Mouse (Mus musculus) heart, adult 2 months (tissue): ENCODE measurements around the gene Pgm5. TPM values are rescaled to one million over a fixed set of nuclear protein-coding genes. Genes with fewer than 3 reads are reported as not detected.

ENCODE experiments used
- DNase-seq, 2 experiments: peaks; one replicate each; pipeline ENCODE4 v3.0.0; 2021
- H3K27ac ChIP-seq: fragments of 200-600 bp; 2 replicates; pipeline ENCODE4 v1.8.1; 2022
- H3K27me3 ChIP-seq: fragments of 200-500 bp; 2 replicates; pipeline ENCODE4 v1.6.1; 2012; ENCODE audit warnings: mild to moderate bottlenecking, low read length, inconsistent platforms, mixed read lengths; ENCODE audit not compliant: control insufficient read depth, insufficient read depth
- H3K36me3 ChIP-seq: fragments of 200-500 bp; 2 replicates; pipeline ENCODE4 v1.6.1; 2012; ENCODE audit warnings: low read length, inconsistent platforms; ENCODE audit not compliant: control insufficient read depth, insufficient read depth
- H3K4me1 ChIP-seq: fragments of 200-500 bp; 2 replicates; pipeline ENCODE4 v1.6.1; 2011; ENCODE audit warnings: low read length; ENCODE audit not compliant: control insufficient read depth, insufficient read depth
- H3K4me3 ChIP-seq: fragments of 200-600 bp; 2 replicates; pipeline ENCODE4 v1.8.1; 2022
- H3K79me2 ChIP-seq: fragments of 200-500 bp; replicated peaks from 2 replicates; pipeline ENCODE4 v1.6.1; 2012; ENCODE audit warnings: mild to moderate bottlenecking, inconsistent platforms, low read length, moderate library complexity, mixed read lengths; ENCODE audit not compliant: control insufficient read depth, insufficient read depth
- H3K9ac ChIP-seq: fragments of 200-500 bp; 2 replicates; pipeline ENCODE4 v1.6.1; 2012; ENCODE audit warnings: low read depth, mild to moderate bottlenecking, control low read depth, inconsistent platforms, low read length, mixed read lengths
- CTCF ChIP-seq: fragments of 200-600 bp; IDR thresholded peaks from 2 replicates; pipeline ENCODE4 v1.8.1; 2022; ENCODE audit warnings: antibody characterized with exemption, mild to moderate bottlenecking, moderate library complexity
- EP300 ChIP-seq: fragments of 200-500 bp; IDR thresholded peaks from 2 replicates; pipeline ENCODE4 v1.6.1; 2011; ENCODE audit warnings: low read depth, low read length, control low read depth; ENCODE audit not compliant: insufficient read depth
- POLR2A ChIP-seq: fragments of 200-500 bp; IDR thresholded peaks from 2 replicates; pipeline ENCODE4 v1.6.1; 2011; ENCODE audit warnings: mild to moderate bottlenecking, low read depth, low read length, control low read depth; ENCODE audit not compliant: insufficient read depth
- WGBS: fragments of 180-500 bp; shearing (Covaris S2); methylation state at CpG from one replicate; pipeline ENCODE4 v1.1.7; 2018; 5-methylcytosine and 5-hydroxymethylcytosine counted together
- intact Hi-C: fragments of 180-260 bp; cut with DNase I; formaldehyde crosslinking; loops from one replicate; pipeline ENCODE4 v1.15.1; 2025
- polyA plus RNA-seq: library from polyadenylated mRNA; depleted of rRNA; stranded (reverse); fragments of >200 nt; gene quantifications from 2 replicates; pipeline ENCODE4 v1.2.3, GENCODE M21; 2012
- total RNA-seq, 2 experiments: library from RNA; stranded (reverse); gene quantifications; 2 replicates each; pipeline ENCODE4 v1.2.3; 2021

Pgm5 gene
- total and polyA plus RNA-seq, 3 experiments = 48.6 to 103 (median 93.8) TPM

DNA sequence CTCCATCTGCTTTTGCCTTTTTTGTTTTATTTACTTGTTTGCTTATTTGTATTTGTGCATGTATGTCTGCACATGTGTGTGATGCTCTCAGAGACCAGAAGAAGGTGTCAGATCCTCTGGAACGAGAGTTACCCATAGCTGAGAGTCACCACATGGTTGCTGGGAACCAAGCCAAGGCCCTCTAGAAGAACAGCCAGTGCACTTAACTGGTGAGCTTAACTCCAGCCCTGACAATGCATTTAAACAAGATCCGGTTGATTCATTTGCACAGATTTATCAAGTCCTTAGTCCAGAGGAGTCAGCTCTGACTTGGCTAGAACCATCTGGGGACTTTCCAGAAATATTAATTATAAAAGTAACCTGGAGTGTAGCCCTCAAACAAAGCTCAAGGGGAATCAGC lies 12.2 kb upstream of the Pgm5 start:
- WGBS = 23% methylated on average over 2 of the region's 2 CpGs
- peak in 1 of 2 experiments; percentile 27 for DNase-seq
- TF ChIP-seq CTCF = no peak
- no peak for TF ChIP-seq POLR2A
- no peak for TF ChIP-seq EP300
- no peaks in the 10 kb centered on the region for H3K36me3 ChIP-seq
- H3K79me2 ChIP-seq = no peaks in the 10 kb centered on the region
- no peak overlapping the region for H3K9ac ChIP-seq
- H3K4me3 ChIP-seq = no peak overlapping the region
- H3K27ac ChIP-seq = no peak overlapping the region
- no peaks in the 10 kb centered on the region for H3K4me1 ChIP-seq
- intact Hi-C loops = loop anchor here (5.0 kb wide), 2 partner anchors 52 to 572 kb away; no protein-coding TSS in a partner anchor
- no peaks in the 10 kb centered on the region for H3K27me3 ChIP-seq

DNA sequence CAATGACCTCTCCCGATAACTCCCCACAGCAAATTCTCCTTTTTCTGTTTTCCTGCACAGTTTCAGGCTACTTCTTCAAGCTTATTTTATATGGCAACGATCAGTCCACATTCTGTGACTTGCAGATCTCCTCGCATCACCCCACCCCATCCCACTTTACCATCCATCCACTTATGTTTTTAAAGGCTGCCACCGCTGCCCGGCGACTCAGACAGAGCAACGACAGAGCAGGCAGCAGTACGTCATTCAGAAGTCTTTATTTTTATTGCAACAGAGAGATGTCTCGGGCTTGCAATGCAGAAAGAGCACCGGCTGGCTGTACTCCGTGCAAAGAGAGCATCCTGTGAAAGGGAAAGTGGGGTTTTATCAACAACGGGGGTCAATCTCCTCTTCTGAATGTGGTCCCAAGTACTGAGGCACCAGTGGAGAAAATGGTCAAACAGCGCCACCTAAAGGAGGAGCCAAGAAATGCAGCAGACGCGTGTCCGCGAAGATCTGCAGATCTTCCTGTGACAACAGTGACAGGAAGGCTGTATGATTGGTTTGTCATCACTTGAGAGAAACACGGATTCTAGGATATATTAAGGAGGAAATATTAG lies 9.5 kb upstream of the Pgm5 start:
- H3K79me2 ChIP-seq = no peaks in the 10 kb centered on the region
- 13% methylated on average over 18 of the region's 18 CpGs for WGBS
- peak; percentile 49 to 79 for DNase-seq
- H3K4me1 ChIP-seq = no peaks in the 10 kb centered on the region
- H3K27ac ChIP-seq = no peak overlapping the region
- TF ChIP-seq POLR2A (no peak), EP300 (peak; percentile 81), CTCF (peak; percentile 99)
- no peaks in the 10 kb centered on the region for H3K36me3 ChIP-seq
- H3K9ac ChIP-seq = no peak overlapping the region
- no peak overlapping the region for H3K4me3 ChIP-seq
- intact Hi-C loops = loop anchor here (1.0 to 5.0 kb wide), 4 partner anchors 49 to 569 kb away; no protein-coding TSS in a partner anchor
- H3K27me3 ChIP-seq = no peaks in the 10 kb centered on the region

DNA sequence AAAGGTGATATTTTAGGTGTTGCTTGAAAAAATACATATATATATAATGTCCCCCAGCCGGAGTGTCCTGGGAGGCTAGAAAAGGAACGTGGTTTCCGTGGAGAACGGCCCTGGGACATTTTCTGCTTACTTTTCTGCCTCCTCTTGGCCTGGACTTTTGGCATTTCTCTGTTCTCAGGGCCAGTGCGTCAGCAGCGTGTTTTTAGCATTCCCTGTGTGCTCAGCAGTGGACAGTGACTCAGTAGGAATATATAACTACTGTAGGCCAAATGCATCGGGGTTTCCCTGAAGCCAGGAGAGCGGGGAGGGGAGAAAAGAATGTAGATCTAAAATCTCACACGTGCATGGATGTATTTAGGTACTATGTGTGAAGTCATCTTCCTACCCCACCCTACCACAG lies 3.8 kb upstream of the Pgm5 start:
- no peak for TF ChIP-seq EP300
- no peak for TF ChIP-seq POLR2A
- no peak for TF ChIP-seq CTCF
- Histone ChIP-seq H3K4me3 (no peak overlapping the region), H3K4me1 (no peaks in the 10 kb centered on the region), H3K27ac (no peak overlapping the region), H3K79me2 (no peaks in the 10 kb centered on the region), H3K36me3 (no peaks in the 10 kb centered on the region), H3K9ac (no peak overlapping the region), H3K27me3 (no peaks in the 10 kb centered on the region)
- intact Hi-C loops = loop anchor here (10.0 kb wide), 1 partner anchor 581 kb away; the partner anchor contains the start of gene Fxn
- 85% methylated on average over 9 of the region's 9 CpGs for WGBS
- no peak for DNase-seq

DNA sequence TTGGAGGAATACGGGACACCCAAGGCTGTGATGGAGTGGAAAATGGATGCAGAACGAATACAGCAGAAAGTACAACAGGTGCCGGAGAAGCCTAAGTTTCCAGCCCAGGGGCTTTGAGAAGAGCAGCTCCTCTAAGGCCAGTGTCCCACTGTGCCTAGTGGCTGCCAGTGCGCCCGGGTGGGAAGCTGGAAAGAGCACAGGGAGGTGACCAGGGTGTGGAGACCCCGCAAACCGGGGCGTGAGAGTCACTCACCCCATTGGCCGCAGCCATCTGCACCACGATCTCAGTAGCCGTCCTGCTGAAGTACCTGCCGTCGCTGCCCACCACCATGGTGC lies 411 bp downstream of the Pgm5 start:
- TF ChIP-seq EP300 (no peak), CTCF (no peak), POLR2A (no peak)
- Histone ChIP-seq H3K27me3 (no peaks in the 10 kb centered on the region), H3K79me2 (no peaks in the 10 kb centered on the region), H3K4me1 (no peaks in the 10 kb centered on the region), H3K9ac (peak overlapping the region; percentile 74), H3K36me3 (peaks cover 2% of the 10 kb centered on the region; the same call in 1 of the 2 replicates), H3K27ac (peak overlapping the region; percentile 93), H3K4me3 (peak overlapping the region; percentile 62)
- 15% methylated on average over 13 of the region's 13 CpGs for WGBS
- no peak for DNase-seq
- intact Hi-C loops = loop anchor here (2.0 to 10.0 kb wide), 2 partner anchors 62 to 576 kb away; partner anchors contain the start of gene Fxn

DNA sequence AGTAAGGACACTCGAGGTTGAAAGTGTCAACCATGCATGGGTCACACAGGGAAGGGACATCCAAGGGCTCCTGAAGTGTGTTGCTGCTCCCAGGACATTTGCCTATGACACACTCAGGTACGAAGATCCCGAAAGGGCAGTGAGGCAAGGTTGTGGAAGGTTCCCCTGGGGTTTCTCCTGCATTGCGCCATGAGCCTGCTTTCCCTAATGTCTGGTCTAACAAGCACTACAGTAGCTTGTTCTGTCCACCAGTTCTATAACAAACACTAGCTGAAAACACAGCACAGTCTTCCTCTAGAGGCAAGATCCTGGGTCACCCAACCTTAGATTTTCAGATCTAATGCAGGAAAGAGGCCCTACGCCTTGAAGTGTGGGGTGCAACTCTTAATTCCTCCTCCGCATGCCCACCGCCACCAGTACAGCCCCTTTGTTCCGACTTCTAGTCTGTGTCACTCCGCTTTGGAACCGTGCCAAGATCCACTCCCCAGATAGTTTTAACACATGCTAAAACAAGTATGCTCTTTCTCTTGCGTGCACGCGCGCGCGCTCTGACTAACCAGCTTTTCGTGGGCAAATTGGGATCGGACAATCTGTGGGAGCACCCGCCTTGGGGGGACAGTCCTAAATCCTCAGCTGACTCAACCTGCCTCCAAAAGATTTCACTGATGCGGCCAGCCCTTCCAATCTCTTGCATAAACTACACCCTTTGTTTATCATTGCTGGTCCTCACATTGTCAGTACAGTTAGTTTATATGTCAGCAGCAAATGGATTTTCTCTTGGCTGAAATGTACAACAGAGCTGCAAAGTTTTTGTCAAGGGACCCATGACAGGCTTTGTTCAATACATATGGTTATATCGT lies 10.0 kb downstream of the Pgm5 start:
- peak overlapping the region; percentile 14; the same call in 1 of the 2 replicates for H3K9ac ChIP-seq
- H3K27ac ChIP-seq = peak overlapping the region; percentile 66
- H3K4me3 ChIP-seq = peak overlapping the region; percentile 39
- H3K4me1 ChIP-seq = peaks cover 11% of the 10 kb centered on the region
- no peaks in the 10 kb centered on the region for H3K27me3 ChIP-seq
- H3K36me3 ChIP-seq = peaks cover 15% of the 10 kb centered on the region
- no peak for TF ChIP-seq POLR2A
- TF ChIP-seq CTCF = no peak
- 0 out of 2 replicates have a peak, but pooled peaks have one; percentile 47 for TF ChIP-seq EP300
- intact Hi-C loops = no loop called here
- H3K79me2 ChIP-seq = peaks cover 2% of the 10 kb centered on the region; the same call in 1 of the 2 replicates
- WGBS = 46% methylated on average over 21 of the region's 21 CpGs
- DNase-seq = peak; percentile 64 to 67
